Mouse (Mus musculus): Measurements from ENCODE around the gene Rmnd1. TPM values are rescaled to one million over a fixed set of nuclear protein-coding genes. Genes with fewer than 3 reads are reported as not detected.
A peak's percentile ranks its signal among the peaks of the same experiment; 100 is the strongest.
"Not testable (repeated sequence)": the region's sequence is repeated elsewhere in the genome, so short reads cannot be mapped to it uniquely, and the experiment has no call there.

Gene Rmnd1
- polyA plus RNA-seq, 1 experiment, result 115 TPM

DNA sequence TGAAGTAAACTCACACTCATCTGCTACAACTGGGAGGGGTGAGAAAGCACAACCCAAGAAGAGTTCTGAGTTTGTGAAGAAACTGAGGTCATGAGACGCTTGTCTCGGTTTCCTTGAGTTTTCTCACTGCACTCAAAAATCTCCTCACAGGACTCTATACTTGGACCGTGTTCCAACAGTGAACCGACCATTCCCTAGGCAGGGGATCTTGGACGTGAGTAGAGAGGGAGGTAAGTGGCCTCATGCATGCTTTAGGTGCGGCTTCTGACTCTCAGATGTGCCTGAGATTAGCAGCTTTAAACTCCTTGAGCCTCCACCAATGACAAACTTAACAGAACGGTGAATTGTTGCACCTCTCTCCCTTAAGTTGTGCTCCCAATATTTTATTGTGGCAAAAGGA is 33.6 kb upstream of the Rmnd1 start:
- TF ChIP-seq POLR2A (IDR thresholded peaks at IDR 0.05; ENCODE audit: control insufficient read depth, low read depth, low read length) (no peak), CTCF (IDR thresholded peaks at IDR 0.05; ENCODE audit: control insufficient read depth, insufficient read depth, insufficient replicate concordance, low read depth, low read length) (no peak)
- H3K4me1 ChIP-seq (ENCODE audit: control insufficient read depth, insufficient read depth, low read length), result no peaks in the 10 kb centered on the region
- no peaks in the 10 kb centered on the region for H3K27me3 ChIP-seq (ENCODE audit: control insufficient read depth, insufficient read depth, low read length)
- H3K27ac ChIP-seq (ENCODE audit: control insufficient read depth, insufficient read depth, low read depth, low read length), result no peak overlapping the region
- no peak overlapping the region for H3K4me3 ChIP-seq (ENCODE audit: control insufficient read depth, low read depth, low read length)
- H3K36me3 ChIP-seq (ENCODE audit: control insufficient read depth, insufficient read depth, low read length), result no peaks in the 10 kb centered on the region

DNA sequence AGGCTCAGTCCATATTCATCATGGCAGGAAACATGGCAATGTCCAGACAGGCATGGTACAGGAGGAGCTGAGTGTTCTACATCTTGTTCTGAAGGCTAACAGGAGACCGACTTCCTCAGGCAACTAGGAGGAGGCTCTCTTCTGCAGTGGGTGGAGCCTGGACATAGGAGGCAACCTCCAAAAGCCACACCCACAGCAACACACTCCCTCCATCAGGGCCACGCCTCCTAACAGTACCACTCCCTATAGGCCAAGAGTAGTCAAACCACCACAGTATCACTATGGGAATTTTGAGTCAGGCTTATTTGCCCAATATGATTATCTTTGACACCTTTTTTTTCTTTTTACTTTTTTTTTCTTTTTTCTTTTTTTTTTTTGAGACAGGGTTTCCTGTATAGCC is 28.0 kb upstream of the Rmnd1 start:
- H3K4me3 ChIP-seq (ENCODE audit: control insufficient read depth, low read depth, low read length), result no peak overlapping the region
- no peak overlapping the region for H3K27ac ChIP-seq (ENCODE audit: control insufficient read depth, insufficient read depth, low read depth, low read length)
- no peak for TF ChIP-seq CTCF (IDR thresholded peaks at IDR 0.05; ENCODE audit: control insufficient read depth, insufficient read depth, insufficient replicate concordance, low read depth, low read length)
- no peak for TF ChIP-seq POLR2A (IDR thresholded peaks at IDR 0.05; ENCODE audit: control insufficient read depth, low read depth, low read length)
- H3K4me1 ChIP-seq (ENCODE audit: control insufficient read depth, insufficient read depth, low read length), result no peaks in the 10 kb centered on the region
- no peaks in the 10 kb centered on the region for H3K36me3 ChIP-seq (ENCODE audit: control insufficient read depth, insufficient read depth, low read length)
- H3K27me3 ChIP-seq (ENCODE audit: control insufficient read depth, insufficient read depth, low read length), result no peaks in the 10 kb centered on the region

DNA sequence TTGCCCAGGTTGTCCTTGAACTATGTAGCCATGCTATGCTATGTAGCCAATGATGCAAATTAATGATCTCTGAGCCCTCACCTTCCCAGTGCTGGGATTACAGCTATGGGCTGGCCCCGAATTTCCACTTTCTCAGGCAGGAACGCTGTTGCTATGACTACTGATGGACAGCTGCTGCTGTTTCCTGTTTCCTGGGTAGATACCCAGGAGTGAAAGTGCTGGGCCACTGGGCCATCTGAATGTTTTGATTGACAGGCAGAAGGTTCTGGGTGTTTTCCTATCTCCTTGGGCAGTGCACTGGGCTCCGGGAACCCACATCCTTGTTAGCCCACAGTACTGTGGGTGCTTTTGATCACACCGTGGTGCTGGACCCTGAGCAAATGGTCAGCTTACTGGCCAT is 24.2 kb upstream of the Rmnd1 start:
- no peak for TF ChIP-seq POLR2A (IDR thresholded peaks at IDR 0.05; ENCODE audit: control insufficient read depth, low read depth, low read length)

DNA sequence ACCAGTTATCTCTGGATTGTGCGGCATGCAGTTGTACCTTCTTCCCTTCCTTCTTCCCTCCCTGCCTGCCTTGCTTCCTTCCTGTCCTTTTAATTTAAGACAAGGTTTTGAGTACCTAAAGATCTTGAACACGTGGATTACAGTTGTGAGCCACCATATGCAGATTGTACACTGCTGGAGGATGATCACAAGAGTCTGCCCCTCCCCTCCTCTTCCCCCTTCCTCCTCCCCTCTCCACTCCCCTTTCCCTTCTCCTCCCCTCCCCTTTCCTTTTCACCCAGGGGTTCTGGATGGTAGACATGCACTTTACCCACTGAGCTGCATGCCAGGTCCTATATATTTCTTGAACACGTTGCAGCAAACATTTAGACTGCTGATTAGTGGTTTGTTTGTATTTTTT is 3.2 kb upstream of the Rmnd1 start:
- Histone ChIP-seq H3K4me3 (ENCODE audit: control insufficient read depth, low read depth, low read length) (no peak overlapping the region), H3K27me3 (ENCODE audit: control insufficient read depth, insufficient read depth, low read length) (no peaks in the 10 kb centered on the region), H3K27ac (ENCODE audit: control insufficient read depth, insufficient read depth, low read depth, low read length) (no peak overlapping the region), H3K4me1 (ENCODE audit: control insufficient read depth, insufficient read depth, low read length) (peaks cover 5% of the 10 kb centered on the region), H3K36me3 (ENCODE audit: control insufficient read depth, insufficient read depth, low read length) (peaks cover 2% of the 10 kb centered on the region)
- no peak for TF ChIP-seq POLR2A (IDR thresholded peaks at IDR 0.05; ENCODE audit: control insufficient read depth, low read depth, low read length)
- no peak for TF ChIP-seq CTCF (IDR thresholded peaks at IDR 0.05; ENCODE audit: control insufficient read depth, insufficient read depth, insufficient replicate concordance, low read depth, low read length)

More for the DNA sequence above, 24.2 kb upstream of the Rmnd1 start:
- Histone ChIP-seq H3K4me1 (ENCODE audit: control insufficient read depth, insufficient read depth, low read length) (no peaks in the 10 kb centered on the region), H3K36me3 (ENCODE audit: control insufficient read depth, insufficient read depth, low read length) (peaks cover 2% of the 10 kb centered on the region; the same call in 1 of the 2 replicates), H3K27me3 (ENCODE audit: control insufficient read depth, insufficient read depth, low read length) (no peaks in the 10 kb centered on the region), H3K27ac (ENCODE audit: control insufficient read depth, insufficient read depth, low read depth, low read length) (no peak overlapping the region), H3K4me3 (ENCODE audit: control insufficient read depth, low read depth, low read length) (no peak overlapping the region)

DNA sequence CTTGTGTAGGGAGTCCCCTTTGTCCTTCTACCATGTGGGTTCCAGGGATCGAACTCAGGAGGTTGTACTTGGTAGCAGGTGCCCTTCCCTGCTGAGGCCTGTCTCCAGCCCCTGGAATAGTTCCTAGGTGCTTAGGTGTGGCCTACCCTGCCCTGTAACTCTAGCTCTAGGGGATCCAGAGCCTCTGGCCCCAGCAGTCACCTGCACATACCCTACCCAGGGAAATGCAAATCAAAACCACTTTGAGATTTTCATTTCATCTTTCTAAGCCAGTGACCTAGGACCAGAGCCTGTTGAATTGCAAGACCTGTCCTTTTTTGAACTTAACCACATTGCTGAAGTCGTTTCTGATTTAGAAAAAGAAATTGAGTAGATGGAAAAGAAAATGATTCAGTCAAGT is 1.7 kb upstream of the Rmnd1 start:
- H3K4me1 ChIP-seq (ENCODE audit: control insufficient read depth, insufficient read depth, low read length); H3K36me3 ChIP-seq (ENCODE audit: control insufficient read depth, insufficient read depth, low read length); H3K27me3 ChIP-seq (ENCODE audit: control insufficient read depth, insufficient read depth, low read length): not testable (repeated sequence)
- peak overlapping the region; percentile 40 for H3K27ac ChIP-seq (ENCODE audit: control insufficient read depth, insufficient read depth, low read depth, low read length)
- peak overlapping the region; percentile 57 for H3K4me3 ChIP-seq (ENCODE audit: control insufficient read depth, low read depth, low read length)

DNA sequence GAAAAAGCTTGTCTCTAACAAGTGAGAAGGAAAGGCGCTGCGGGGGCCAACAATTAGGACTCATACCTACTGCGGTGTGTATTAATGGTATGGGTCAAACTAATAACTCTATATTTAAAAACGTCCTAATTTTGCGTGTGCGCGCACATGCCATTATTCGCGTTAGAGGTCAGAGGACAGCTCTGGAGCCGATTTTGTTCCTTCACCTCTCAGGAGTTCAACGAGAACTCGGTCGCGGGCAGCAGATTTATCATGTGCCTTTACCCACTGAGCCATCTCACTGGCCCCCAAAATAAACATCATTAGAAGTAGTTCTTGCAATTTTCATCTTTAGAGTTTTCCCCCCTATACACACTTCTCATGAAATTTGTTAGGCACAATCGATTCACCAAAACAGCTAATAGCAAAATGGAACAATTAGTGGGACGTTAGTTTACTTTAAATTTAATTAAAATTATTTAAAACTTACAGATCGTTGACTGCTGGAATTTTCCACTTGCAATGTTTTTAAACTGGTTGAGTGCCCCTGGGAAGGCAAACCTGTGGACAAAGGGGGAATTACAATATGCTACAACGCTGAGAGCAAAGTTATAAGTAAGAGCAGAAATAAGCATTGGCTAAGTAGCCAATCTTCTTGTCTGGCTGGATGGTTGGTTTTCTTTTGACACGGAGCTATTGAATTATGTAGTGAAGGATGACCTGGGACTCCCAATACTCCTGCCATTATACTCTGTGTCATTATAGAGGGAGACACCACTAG is 988 bp upstream of the Rmnd1 start:
- TF ChIP-seq CTCF (IDR thresholded peaks at IDR 0.05; ENCODE audit: control insufficient read depth, insufficient read depth, insufficient replicate concordance, low read depth, low read length) (no peak), POLR2A (IDR thresholded peaks at IDR 0.05; ENCODE audit: control insufficient read depth, low read depth, low read length) (no peak)
- Histone ChIP-seq H3K4me1 (ENCODE audit: control insufficient read depth, insufficient read depth, low read length) (peaks cover 7% of the 10 kb centered on the region), H3K36me3 (ENCODE audit: control insufficient read depth, insufficient read depth, low read length) (peaks cover 2% of the 10 kb centered on the region), H3K27me3 (ENCODE audit: control insufficient read depth, insufficient read depth, low read length) (no peaks in the 10 kb centered on the region), H3K27ac (ENCODE audit: control insufficient read depth, insufficient read depth, low read depth, low read length) (peak overlapping the region; percentile 99), H3K4me3 (ENCODE audit: control insufficient read depth, low read depth, low read length) (peak overlapping the region; percentile 96)

DNA sequence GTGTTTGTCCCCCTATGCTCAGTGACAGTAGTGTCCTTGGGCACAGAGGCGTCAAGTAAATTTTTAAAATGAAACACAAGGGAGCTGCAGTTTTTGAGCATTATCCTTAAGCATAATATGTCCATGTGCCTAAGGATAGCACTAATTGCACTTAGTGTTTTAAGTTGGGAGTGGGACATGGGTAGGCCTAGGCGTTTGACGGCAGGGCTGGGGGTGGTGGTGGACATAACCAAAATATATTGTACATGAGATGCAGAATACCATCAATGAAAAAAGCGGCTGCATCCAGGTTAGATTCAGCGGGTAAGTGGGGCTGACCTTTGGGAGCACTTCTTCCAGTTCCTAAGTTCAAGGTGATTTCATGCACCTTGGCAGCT is 454 bp downstream of the Rmnd1 start:
- Histone ChIP-seq H3K27ac (ENCODE audit: control insufficient read depth, insufficient read depth, low read depth, low read length) (peak overlapping the region; percentile 77), H3K4me3 (ENCODE audit: control insufficient read depth, low read depth, low read length) (peak overlapping the region; percentile 96), H3K4me1 (ENCODE audit: control insufficient read depth, insufficient read depth, low read length) (peaks cover 7% of the 10 kb centered on the region), H3K27me3 (ENCODE audit: control insufficient read depth, insufficient read depth, low read length) (no peaks in the 10 kb centered on the region), H3K36me3 (ENCODE audit: control insufficient read depth, insufficient read depth, low read length) (peaks cover 2% of the 10 kb centered on the region; the same call in 1 of the 2 replicates)
- TF ChIP-seq POLR2A (IDR thresholded peaks at IDR 0.05; ENCODE audit: control insufficient read depth, low read depth, low read length) (no peak), CTCF (IDR thresholded peaks at IDR 0.05; ENCODE audit: control insufficient read depth, insufficient read depth, insufficient replicate concordance, low read depth, low read length) (no peak)

DNA sequence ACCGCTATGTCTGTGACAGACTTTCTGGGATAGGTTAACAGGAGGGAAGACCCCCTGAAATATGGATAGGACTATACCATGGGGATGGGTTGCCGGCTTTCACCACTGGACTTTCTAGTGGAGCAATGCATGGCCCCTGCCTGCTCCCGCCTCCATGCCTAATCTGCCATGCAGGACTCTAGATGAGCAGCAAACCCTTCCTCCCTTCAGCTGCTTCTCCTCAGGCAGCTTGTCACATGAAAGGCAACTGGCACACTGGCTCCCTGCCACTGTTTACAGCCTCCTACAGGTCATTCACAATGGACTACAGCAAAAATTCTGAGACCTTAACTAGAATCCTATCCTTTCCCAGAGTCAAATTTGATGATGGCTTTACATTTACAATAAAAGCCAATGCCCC is 1.4 kb downstream of the Rmnd1 start:
- H3K4me1 ChIP-seq (ENCODE audit: control insufficient read depth, insufficient read depth, low read length), result peaks cover 7% of the 10 kb centered on the region
- peak overlapping the region; percentile 85 for H3K4me3 ChIP-seq (ENCODE audit: control insufficient read depth, low read depth, low read length)
- no peaks in the 10 kb centered on the region for H3K36me3 ChIP-seq (ENCODE audit: control insufficient read depth, insufficient read depth, low read length)
- TF ChIP-seq POLR2A (IDR thresholded peaks at IDR 0.05; ENCODE audit: control insufficient read depth, low read depth, low read length) (no peak), CTCF (IDR thresholded peaks at IDR 0.05; ENCODE audit: control insufficient read depth, insufficient read depth, insufficient replicate concordance, low read depth, low read length) (no peak)
- no peaks in the 10 kb centered on the region for H3K27me3 ChIP-seq (ENCODE audit: control insufficient read depth, insufficient read depth, low read length)
- H3K27ac ChIP-seq (ENCODE audit: control insufficient read depth, insufficient read depth, low read depth, low read length), result peak overlapping the region; percentile 63
